Mouse (Mus musculus) kidney, embryonic 16.5 days (tissue): Measurements from ENCODE around the gene Stap2. TPM values are rescaled to one million over a fixed set of nuclear protein-coding genes. Genes with fewer than 3 reads are reported as not detected.

Experiments
- ATAC-seq: fragments of 200-750 bp; cut with Nextera tagmentation; 2 replicates; pipeline ENCODE4 v1.8.0; 2017; ENCODE audit warnings: moderate TSS enrichment; ENCODE audit not compliant: low FRiP score, low TSS enrichment
- H3K27ac ChIP-seq: fragments of 300-500 bp; sonication (generic); 2 replicates; pipeline ENCODE4 v1.5.1; 2014; ENCODE audit warnings: low read length
- H3K27me3 ChIP-seq: fragments of 300-500 bp; sonication (generic); 2 replicates; pipeline ENCODE4 v1.6.1; 2014; ENCODE audit warnings: low read length, control low read depth, mixed read lengths; ENCODE audit not compliant: insufficient read depth
- H3K36me3 ChIP-seq: fragments of 300-500 bp; sonication (generic); 2 replicates; pipeline ENCODE4 v1.6.1; 2014; ENCODE audit warnings: low read length, control low read depth, mixed read lengths; ENCODE audit not compliant: insufficient read depth
- H3K4me1 ChIP-seq: fragments of 300-500 bp; sonication (generic); 2 replicates; pipeline ENCODE4 v1.6.1; 2014; ENCODE audit warnings: low read length, control low read depth, mixed read lengths; ENCODE audit not compliant: insufficient read depth
- H3K4me2 ChIP-seq: fragments of 300-500 bp; sonication (generic); replicated peaks from 2 replicates; pipeline ENCODE4 v1.6.1; 2014; ENCODE audit warnings: low read depth, low read length
- H3K4me3 ChIP-seq: fragments of 300-500 bp; sonication (generic); 2 replicates; pipeline ENCODE4 v1.5.1; 2014; ENCODE audit warnings: mild to moderate bottlenecking, low read length
- H3K9ac ChIP-seq: fragments of 300-500 bp; sonication (generic); replicated peaks from 2 replicates; pipeline ENCODE4 v1.6.1; 2014; ENCODE audit warnings: low read length
- H3K9me3 ChIP-seq: fragments of 300-500 bp; sonication (generic); 2 replicates; pipeline ENCODE4 v1.6.1; 2016; ENCODE audit warnings: low read length, control low read depth
- WGBS: fragments of 180-500 bp; shearing (Covaris S2); extraction: QIAGEN DNeasy Blood & Tissue Kit; methylation state at CpG from one replicate; pipeline ENCODE4 v1.1.7; 2014; 5-methylcytosine and 5-hydroxymethylcytosine counted together
- polyA plus RNA-seq: library from polyadenylated mRNA; unstranded; fragments of >200 nt; fragmentation: Nextera tagmentation; extraction: Ambion mirVana; gene quantifications from 2 replicates; pipeline ENCODE4 v1.2.1, GENCODE M21; 2015

The Stap2 gene
- polyA plus RNA-seq, 1 experiment from 2014 or later: 21.4 TPM

- peaks cover 4% of the 10 kb centered on the region; the same call in 1 of the 2 replicates for H3K36me3 ChIP-seq
- H3K9me3 ChIP-seq: no peaks in the 10 kb centered on the region
- H3K4me1 ChIP-seq: peaks cover 20% of the 10 kb centered on the region
- H3K9ac ChIP-seq: peak overlapping the region; percentile 20; the same call in 1 of the 2 replicates
- H3K27ac ChIP-seq: 0 out of 2 replicates have a peak overlapping the region, but pooled peaks have one; percentile 16
- H3K27me3 ChIP-seq: peaks cover 4% of the 10 kb centered on the region; the same call in 1 of the 2 replicates
- no peak for ATAC-seq
- H3K4me3 ChIP-seq: peak overlapping the region; percentile 42
- WGBS: 37% methylated on average over 6 of the region's 6 CpGs
- H3K4me2 ChIP-seq: peak overlapping the region; percentile 54
Observed at GRCm38 (mm10) chr17:55956591-55956990, 48.8 kb downstream of the Stap2 start.

GRCm38 (mm10) chr17:55956129-55956528 is 49.3 kb downstream of the Stap2 start:
- Histone ChIP-seq H3K9ac (peak overlapping the region; percentile 33), H3K27ac (0 out of 2 replicates have a peak overlapping the region, but pooled peaks have one; percentile 16), H3K27me3 (peaks cover 4% of the 10 kb centered on the region; the same call in 1 of the 2 replicates), H3K9me3 (no peaks in the 10 kb centered on the region), H3K4me2 (peak overlapping the region; percentile 54), H3K4me1 (peaks cover 20% of the 10 kb centered on the region), H3K36me3 (0 out of 2 replicates have a peak, but pooled peaks cover 4% of the 10 kb centered on the region), H3K4me3 (peak overlapping the region; percentile 42)
- peak; percentile 29; the same call in 1 of the 2 replicates for ATAC-seq
- under 1% methylated on average over 26 of the region's 26 CpGs for WGBS

- Histone ChIP-seq H3K4me3 (no peak overlapping the region), H3K4me2 (no peak overlapping the region), H3K9me3 (no peaks in the 10 kb centered on the region), H3K36me3 (no peaks in the 10 kb centered on the region), H3K9ac (no peak overlapping the region), H3K4me1 (peaks cover 13% of the 10 kb centered on the region), H3K27me3 (peaks cover 4% of the 10 kb centered on the region; the same call in 1 of the 2 replicates), H3K27ac (no peak overlapping the region)
- ATAC-seq: no peak
- WGBS: 36% methylated on average over 16 of the region's 16 CpGs
Observed at GRCm38 (mm10) chr17:55954229-55954628, 51.2 kb downstream of the Stap2 start.

- 81% methylated on average over 6 of the region's 6 CpGs for WGBS
- H3K9ac ChIP-seq: no peak overlapping the region
- H3K9me3 ChIP-seq: no peaks in the 10 kb centered on the region
- no peak for ATAC-seq
- peaks cover 13% of the 10 kb centered on the region for H3K4me1 ChIP-seq
- peaks cover 4% of the 10 kb centered on the region; the same call in 1 of the 2 replicates for H3K27me3 ChIP-seq
- no peak overlapping the region for H3K4me3 ChIP-seq
- no peaks in the 10 kb centered on the region for H3K36me3 ChIP-seq
- no peak overlapping the region for H3K27ac ChIP-seq
- H3K4me2 ChIP-seq: no peak overlapping the region
Observed at GRCm38 (mm10) chr17:55953751-55954150, 51.6 kb downstream of the Stap2 start.

- no peak for ATAC-seq
- peaks cover 9% of the 10 kb centered on the region; the same call in 1 of the 2 replicates for H3K4me1 ChIP-seq
- no peak within 1 kb of the TSS for H3K4me3 ChIP-seq
- H3K9me3 ChIP-seq: no peaks in the 10 kb centered on the region
- peaks cover 4% of the 10 kb centered on the region; the same call in 1 of the 2 replicates for H3K27me3 ChIP-seq
- no peak within 1 kb of the TSS for H3K9ac ChIP-seq
- WGBS: 70% methylated on average over 6 of the region's 6 CpGs
- no peak within 1 kb of the TSS for H3K27ac ChIP-seq
- no peak within 1 kb of the TSS for H3K4me2 ChIP-seq
- no peaks in the 10 kb centered on the region for H3K36me3 ChIP-seq
Observed at GRCm38 (mm10) chr17:55952447-55953027, 52.8 kb downstream of the Stap2 start, which contains the start of gene Ebi3. Ebi3 (plus strand) TSS chr17:55952640.

- Histone ChIP-seq H3K4me2 (no peak overlapping the region), H3K4me3 (no peak overlapping the region), H3K9me3 (no peaks in the 10 kb centered on the region), H3K27ac (no peak overlapping the region), H3K36me3 (no peaks in the 10 kb centered on the region), H3K4me1 (peaks cover 6% of the 10 kb centered on the region; the same call in 1 of the 2 replicates), H3K9ac (no peak overlapping the region), H3K27me3 (peaks cover 4% of the 10 kb centered on the region; the same call in 1 of the 2 replicates)
- no peak for ATAC-seq
Observed at GRCm38 (mm10) chr17:55952041-55952440, 53.3 kb downstream of the Stap2 start.

- H3K4me3 ChIP-seq: no peak overlapping the region
- WGBS: 76% methylated on average over 9 of the region's 9 CpGs
- ATAC-seq: no peak
- H3K27ac ChIP-seq: no peak overlapping the region
- no peaks in the 10 kb centered on the region for H3K9me3 ChIP-seq
- H3K27me3 ChIP-seq: peaks cover 4% of the 10 kb centered on the region; the same call in 1 of the 2 replicates
- H3K4me1 ChIP-seq: 0 out of 2 replicates have a peak, but pooled peaks cover 3% of the 10 kb centered on the region
- H3K36me3 ChIP-seq: no peaks in the 10 kb centered on the region
- no peak overlapping the region for H3K4me2 ChIP-seq
- no peak overlapping the region for H3K9ac ChIP-seq
Observed at GRCm38 (mm10) chr17:55950601-55951000, 54.8 kb downstream of the Stap2 start.

GRCm38 (mm10) chr17:55949400-55949799 is 56.0 kb downstream of the Stap2 start, which contains the start of gene Zfp119b:
Zfp119b (minus strand) TSS chr17:55949500.
- WGBS: 83% methylated on average over 2 of the region's 2 CpGs
- no peaks in the 10 kb centered on the region for H3K27me3 ChIP-seq
- no peaks in the 10 kb centered on the region for H3K9me3 ChIP-seq
- H3K36me3 ChIP-seq: no peaks in the 10 kb centered on the region
- no peak within 1 kb of the TSS for H3K4me3 ChIP-seq
- 0 out of 2 replicates have a peak, but pooled peaks cover 4% of the 10 kb centered on the region for H3K4me1 ChIP-seq
- ATAC-seq: no peak
- H3K4me2 ChIP-seq: no peak within 1 kb of the TSS
- no peak within 1 kb of the TSS for H3K9ac ChIP-seq
- no peak within 1 kb of the TSS for H3K27ac ChIP-seq

- Histone ChIP-seq H3K9ac (no peak overlapping the region), H3K27me3 (no peaks in the 10 kb centered on the region), H3K36me3 (no peaks in the 10 kb centered on the region), H3K27ac (no peak overlapping the region), H3K9me3 (no peaks in the 10 kb centered on the region), H3K4me1 (0 out of 2 replicates have a peak, but pooled peaks cover 4% of the 10 kb centered on the region), H3K4me3 (no peak overlapping the region), H3K4me2 (no peak overlapping the region)
- no peak for ATAC-seq
- WGBS: 85% methylated on average over 4 of the region's 4 CpGs
Observed at GRCm38 (mm10) chr17:55948647-55949046, 56.7 kb downstream of the Stap2 start.
